Mouse (Mus musculus) mesoderm, embryonic 11.5 days (tissue): ENCODE results near the gene Cpa4.

Experiments used
- DNase-seq: peaks from one replicate; pipeline ENCODE4 v3.0.0-alpha.2; 2012; ENCODE audit warnings: low read depth, low spot score

The Cpa4 gene

DNA sequence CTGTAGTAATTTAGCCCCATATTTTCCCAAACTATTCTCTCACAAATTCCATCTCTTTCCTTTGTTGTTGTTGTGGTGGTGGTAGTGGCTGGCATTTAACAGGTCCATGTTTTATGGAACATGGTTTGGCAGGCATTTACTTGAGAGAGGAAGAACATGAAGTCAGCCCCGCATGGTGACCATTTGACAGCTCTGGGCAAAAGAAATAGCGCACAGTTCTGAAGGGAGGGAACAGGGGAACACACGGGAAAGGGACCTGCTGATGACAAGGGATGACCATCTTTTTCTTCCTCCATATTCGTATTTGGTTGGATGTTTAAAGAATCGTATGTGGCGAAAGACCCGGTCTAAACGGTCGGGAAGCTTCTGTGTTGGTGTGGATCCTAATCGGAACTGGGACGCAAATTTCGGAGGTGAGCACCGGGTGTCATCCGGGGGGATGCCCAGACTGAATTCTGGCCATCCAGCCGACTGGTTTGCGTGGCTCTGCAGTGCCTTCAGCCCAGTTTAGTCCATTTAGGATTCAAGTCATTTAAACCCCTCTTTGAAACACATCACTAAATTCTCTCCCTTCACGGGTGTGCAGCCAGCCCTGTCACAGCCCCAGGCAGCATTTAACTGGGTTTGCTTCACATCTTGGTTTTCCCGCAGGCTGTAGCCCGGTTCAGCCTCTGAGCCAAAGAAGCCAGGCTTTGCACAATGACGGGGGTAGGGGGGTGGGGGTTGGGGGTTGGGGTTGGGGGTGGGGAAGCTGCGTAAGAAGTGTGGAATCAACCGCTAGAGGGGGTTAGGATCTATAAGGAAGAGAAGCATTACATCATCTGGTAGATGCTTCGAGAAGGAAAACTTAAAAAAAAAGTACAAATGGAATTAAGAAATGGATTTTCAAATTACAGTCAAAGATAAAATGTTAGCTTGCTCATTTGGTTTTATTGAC is 16.3 kb upstream of the Cpa4 start:
- DNase-seq = peak; percentile 68

DNA sequence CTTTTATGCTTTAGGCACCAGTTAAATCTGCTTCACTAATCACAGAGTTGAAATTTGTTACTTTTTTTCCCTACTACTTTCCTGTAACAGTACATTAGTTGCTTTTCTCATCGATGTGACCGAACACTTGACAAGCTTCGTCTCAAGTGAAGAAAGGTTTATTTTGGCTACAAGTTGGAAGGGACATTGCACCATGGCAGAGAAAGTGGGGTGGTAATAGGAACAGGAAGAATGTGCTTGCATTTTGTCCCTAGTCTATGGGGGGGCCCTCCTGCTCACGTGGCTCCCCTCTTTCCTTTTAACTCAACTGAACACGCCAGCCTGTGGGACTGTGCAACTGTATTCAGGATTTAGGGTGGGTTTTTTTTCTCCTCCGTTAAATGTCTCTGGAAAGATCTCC is 15.5 kb upstream of the Cpa4 start:
- DNase-seq = no peak

DNA sequence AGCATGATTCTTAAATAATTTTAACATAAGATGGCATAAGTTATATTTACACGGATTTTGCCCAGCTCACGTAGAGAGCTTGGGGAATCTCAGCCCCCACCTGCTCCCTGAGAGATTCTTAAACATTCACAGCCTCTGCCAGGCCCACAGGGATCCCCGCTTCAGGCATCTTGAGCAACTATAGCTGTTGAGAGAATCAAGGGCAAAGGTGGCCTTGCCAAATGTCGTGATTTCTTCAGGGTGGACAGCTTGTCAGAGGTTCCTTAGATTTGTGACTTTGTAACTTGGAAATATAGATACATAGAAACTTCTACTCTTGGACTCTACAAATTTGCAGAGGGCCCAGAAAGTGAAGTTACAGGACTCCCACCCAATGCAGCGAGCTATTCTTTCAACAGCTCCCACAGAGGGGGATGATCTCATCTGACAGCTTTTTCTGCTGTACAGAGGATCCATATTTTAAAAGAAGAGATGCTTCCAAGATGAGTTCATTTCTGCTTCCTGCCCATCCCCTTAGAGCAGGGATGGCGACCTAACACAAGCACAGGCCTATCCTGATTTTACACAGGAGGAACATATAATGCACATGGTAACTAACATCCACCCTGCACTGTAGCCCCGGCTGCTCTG is 14.7 kb upstream of the Cpa4 start:
- DNase-seq = no peak

DNA sequence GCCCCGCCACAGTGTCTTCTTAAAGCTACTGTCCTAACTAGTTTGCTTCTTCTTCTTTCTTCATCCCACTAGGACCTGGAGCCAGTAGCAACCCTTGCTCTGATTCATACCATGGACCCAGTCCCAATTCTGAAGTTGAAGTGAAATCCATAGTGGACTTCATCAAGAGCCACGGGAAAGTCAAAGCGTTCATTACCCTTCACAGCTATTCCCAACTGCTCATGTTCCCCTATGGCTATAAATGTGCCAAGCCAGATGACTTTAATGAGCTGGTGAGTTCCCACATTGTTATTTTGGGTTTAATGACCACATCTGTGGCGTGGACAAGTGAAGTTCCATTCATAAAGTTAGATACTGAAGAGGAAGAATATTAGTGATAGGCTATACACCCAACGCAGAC is 14.1 kb upstream of the Cpa4 start:
- no peak for DNase-seq

DNA sequence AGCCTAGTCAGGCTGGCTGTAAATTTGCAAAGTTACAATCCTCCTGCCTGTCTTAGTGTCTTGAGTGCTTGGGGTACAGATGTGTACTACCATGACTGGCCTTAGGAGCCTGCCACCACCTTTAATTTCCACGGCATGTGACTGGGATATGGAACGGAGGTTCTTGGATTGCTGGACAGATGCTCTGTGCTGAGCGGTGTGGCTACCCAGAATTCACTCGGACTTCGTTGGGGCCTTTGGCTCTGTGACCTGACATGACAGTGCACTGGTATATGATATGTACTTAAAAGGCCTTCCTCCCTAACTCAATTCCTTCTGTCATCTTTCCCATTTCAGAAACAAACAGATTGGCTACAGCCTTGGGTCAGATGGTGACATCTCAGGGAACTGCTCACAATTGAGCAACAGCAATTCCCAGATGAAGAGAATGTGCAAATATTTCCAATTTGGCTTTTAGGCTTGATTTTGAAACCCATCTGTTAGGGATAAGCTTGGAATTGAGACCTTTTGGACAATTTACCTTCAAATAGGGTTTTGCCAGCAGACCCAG is 13.5 kb upstream of the Cpa4 start:
- DNase-seq = no peak

DNA sequence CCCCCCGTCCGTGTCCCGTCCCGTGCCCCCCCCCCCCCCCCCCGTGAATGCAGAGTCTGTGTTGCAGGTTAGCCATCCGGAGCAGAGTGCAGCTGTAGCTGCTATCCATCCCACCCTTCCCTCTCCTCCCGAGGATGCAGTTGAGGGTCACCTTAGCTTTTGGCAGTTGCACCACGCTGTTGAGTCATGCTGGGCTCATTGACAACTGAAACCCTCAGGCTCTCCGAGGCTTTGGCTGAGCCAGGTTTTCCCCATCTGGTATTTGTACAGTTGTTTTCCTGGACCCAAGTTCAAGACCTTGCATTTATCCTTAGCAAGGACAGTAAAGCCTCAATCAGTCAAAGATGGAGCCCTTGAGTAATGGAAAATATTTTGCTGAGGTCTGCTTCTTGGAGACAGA is 12.1 kb upstream of the Cpa4 start:
- no peak for DNase-seq

DNA sequence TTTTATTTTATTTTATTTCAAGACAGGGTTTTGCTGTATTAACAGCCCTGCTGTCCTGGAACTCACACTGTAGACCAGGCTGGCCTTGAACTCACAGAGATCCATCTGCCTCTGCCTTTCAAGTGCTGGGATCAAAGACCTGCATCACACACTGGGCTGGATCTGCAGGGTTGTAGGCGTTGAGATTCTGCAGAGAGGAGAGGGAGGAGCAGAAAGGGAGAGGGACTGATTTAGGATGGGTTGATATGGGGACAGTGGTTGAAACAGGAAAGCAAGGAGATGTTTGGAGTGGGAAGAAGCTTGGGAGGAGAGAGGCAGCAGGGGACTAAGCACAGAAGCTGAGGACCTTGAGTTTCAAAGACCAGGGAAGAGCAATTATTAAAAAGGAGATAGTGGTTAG is 8.4 kb upstream of the Cpa4 start:
- DNase-seq = no peak

DNA sequence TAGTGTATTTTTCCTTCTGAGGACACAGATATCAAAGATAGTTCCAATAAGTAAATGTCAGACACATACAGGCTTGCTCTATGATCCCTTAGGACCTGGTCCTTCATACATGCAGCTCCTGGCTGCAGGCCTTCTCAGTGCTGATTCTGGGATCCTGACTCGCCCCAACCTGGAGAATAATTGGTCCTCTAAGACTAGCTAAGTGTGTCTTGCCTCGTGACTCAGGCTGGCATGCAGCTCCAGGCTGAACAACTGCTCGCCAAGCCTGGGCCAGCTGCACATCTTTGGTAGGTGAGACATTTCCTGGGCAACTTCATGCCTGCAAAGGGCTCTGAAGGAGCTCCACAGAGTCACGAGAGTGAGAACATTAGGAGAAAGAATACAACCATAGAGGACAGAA is 6.0 kb upstream of the Cpa4 start:
- no peak for DNase-seq

DNA sequence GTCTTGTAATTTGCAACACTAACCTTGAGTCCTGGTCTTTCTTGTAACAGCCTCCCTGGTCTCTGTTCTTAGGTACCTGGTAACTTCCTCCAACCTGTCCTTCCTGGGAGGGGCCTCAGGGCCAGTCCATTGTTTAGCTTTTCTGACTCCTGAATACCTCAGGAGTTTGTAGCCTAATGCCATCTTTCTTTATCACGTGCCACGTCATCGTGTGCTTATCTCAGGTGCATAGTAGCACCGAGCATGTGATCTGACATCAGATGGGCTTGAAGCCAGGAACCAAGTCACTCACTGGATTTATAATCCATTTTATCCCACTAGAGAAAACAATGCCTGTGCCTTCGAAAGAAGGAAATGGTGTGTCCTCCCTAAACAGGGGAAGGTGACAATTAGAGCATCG is 4.6 kb upstream of the Cpa4 start:
- no peak for DNase-seq

DNA sequence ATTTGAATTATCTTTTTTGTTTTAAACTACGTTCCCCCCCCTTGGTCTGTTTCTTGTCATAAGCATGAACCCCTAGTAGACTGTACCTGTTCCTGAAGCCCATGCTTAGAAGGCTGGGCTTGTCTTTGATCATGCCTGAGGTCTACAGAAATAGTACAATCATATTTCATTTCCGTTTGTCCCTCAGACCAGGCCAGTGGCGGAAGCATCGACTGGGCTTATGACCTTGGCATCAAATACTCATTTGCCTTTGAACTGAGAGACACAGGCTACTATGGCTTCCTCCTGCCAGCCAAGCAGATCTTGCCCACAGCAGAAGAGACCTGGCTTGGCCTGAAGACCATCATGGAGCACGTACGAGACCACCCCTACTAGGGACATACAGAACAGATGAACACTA is 4.1 kb upstream of the Cpa4 start:
- DNase-seq = no peak

DNA sequence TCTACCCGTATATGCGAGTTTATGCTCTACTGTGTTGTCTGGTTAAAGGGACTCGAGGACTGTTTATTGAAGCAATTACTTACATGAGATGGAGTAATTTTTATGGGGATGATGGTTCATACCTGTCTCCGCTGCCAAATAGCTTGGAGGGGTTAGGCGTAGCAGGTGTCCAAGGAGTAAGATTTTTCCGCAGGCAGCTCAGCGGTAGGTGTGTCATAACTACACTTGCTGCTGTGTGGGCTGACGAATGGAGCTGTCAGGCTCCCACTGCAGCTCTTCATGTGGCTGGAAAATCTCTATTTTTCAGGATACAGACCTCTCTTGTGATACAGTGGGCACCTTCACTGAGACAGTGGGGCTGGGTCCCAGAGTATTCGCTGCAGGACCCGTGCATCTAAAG is 1.2 kb downstream of the Cpa4 start:
- no peak for DNase-seq

DNA sequence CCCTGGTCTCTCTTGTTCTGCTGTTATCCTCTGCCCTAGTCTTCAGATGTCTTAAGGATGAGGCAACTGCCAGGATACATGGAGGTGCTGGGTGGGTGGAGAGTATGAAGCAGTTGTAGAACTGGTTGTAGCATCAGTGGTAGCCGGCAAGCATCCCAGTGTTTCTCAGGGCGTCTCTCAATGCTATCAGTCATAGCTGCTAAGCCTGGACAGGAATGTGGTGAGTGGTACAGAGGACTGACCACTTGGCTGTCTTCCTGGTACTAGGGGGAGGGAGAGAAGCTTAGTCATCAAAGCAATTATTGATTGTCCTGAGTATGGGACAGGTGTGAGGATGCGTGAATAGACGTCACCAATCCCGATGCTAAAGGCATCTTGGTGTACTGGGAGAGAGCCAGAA is 1.8 kb downstream of the Cpa4 start:
- no peak for DNase-seq

DNA sequence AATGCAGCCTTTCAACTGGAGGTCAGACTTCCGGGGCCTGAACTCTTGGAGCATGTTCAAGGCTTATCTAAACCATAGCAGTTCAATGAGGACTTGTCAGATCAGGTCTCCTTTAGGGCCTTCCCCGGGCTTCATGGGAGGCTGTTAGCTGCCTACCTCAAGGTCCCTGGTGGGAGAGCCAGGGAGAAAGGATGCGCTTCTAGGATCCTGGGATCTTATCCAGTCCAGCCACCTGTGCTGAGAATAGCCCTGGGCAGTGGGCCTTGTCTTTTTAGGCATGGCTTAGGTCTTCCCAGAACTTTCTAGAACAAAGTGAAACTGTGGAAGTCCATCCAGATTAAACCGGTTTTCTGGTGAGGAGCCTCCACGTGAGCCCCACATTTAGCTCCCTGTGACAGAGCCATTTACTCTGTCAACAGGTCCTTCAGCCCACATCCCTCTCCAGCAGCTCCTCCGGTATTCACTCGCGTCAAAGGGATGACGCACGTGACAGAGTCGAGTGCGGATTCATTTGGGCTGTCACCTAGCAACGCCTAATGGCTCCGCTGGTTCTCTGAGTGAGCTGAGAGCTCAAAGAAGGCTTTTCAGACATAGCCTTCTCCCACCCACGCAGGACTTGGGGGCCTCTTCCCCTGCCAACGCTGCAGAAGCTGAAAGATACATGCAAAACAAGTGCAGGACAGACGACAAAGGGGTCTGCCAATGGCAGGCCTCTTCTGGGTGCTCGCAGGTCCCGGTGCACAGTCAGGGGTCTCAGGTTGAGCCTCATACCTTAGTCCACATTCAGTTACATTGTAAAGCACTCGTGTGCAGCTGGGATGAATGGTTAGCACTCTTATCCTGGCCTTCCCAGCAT is 4.5 kb downstream of the Cpa4 start:
- peak; percentile 78 for DNase-seq

DNA sequence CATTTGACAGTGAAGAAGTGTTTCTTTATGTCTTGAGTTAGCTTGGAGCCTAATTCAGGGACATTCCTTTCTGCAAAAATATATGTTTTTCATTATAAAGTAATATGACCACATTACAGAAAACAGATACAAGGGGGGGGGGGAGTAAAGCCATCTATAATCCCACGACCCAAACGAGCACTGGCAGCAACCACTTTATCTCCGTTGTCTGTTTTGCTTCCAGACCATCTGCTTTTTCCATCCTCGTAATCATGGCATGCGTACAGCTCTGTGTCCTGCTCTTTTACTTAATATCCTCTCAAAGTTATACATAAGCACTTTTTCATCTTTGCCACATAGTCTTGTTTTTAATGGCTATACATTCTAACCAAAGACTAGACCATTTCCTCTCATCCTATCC is 5.2 kb downstream of the Cpa4 start:
- no peak for DNase-seq

DNA sequence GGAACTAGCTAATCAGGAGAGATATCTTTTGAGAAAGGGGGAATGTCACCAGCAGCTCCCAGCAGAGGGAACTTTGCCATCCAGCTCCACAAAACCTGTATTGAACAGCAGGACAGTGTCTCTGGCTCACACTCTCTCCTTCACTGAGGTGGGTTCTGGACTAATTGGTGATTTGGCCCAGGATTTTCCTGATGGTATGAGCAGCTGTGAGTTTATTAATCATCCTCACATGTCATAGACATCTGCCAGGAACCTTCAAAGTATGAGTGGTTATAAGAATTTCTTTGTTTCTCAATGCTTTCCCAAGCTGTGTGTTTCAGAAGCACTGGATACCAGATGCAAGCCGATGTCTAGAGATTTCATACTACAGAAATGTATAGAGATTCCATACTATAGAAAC is 6.8 kb downstream of the Cpa4 start:
- no peak for DNase-seq

DNA sequence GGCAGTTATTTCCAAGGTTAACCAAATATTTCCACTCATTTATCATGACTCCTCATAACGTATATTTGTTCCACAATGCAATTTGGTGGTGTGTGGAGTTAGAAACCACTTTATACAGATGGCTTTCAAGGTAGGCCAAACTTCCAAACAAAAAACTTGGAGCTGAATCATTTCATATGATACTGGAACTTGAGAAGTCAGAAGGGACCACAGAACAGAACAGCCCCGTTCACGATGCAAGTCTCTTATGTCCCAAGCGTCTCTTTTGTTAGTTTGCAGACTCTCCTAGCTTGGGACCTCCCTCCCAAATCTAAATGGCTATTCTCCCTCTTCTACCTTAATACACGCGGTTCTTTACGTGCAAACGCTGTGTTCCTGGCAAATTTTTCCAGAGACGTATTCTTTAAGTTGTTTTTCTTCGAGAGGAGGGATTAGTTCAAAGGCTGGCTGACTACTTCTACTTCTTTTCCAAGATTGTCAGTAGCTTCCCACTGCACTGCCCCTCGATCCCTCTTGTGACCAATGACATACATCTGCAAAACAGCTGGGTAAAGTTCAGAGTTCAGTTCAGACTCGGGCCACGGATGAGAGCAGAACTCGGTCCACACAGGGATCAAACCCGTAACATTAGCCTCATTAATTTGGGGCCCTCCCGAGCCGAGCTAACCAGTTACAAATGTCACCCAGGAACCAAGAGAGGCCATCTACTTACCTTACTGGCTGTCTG is 8.5 kb downstream of the Cpa4 start:
- no peak for DNase-seq

DNA sequence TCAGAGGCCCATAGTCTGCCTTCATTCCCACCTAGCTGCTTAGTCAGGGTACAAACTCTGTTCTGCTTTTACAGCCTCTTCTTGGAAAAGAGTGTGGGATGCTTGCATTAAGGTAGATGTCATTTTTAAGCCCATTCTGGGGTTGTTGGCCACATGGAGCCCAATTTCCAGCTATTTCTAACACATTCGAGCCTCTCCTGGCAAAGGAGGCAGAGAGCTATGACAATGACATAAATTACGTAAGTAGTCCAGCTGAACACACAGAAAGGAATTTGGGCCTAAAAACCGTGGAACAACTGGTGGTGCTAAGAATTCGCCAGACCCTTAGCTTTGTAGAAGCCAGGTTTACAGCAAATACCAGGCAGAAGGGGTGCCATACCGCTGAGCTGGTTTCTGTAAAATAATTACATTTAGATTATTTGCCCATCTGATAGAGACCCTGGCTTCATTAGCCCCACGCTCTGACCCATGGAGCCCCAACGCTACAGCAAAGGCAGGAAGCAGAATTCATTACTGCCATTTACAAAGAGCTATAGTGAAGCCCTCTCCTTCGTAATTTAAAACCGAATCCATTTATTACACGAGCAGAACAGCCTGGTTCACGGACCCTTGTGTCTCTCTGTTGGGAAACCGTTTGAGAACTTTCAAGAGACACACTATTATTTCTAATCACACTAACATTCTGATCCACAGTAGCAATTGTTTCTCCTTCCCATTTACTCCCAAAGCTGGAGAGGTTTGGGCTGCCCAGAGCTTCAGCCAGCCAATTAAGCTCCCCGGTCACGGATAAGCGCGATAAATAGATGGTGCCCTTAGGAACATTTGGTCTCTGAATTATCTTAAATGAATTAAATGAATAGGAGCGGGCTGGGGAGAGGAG is 12.0 kb downstream of the Cpa4 start:
- no peak for DNase-seq

DNA sequence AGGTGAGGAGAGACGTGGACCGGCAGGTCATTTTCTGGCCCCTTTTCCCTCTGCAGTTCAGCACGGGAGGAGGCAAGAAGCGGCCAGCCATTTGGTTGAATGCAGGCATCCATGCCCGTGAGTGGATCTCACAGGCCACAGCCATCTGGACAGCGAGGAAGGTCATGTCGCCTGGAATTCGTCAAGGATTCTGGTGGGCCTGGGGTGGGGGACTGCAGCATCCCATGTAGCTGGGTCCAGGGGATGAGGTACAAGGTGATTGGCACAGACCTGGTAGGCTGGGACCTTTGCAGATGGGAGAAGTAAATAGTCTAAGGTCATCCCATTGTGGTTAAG is 12.6 kb downstream of the Cpa4 start:
- no peak for DNase-seq

DNA sequence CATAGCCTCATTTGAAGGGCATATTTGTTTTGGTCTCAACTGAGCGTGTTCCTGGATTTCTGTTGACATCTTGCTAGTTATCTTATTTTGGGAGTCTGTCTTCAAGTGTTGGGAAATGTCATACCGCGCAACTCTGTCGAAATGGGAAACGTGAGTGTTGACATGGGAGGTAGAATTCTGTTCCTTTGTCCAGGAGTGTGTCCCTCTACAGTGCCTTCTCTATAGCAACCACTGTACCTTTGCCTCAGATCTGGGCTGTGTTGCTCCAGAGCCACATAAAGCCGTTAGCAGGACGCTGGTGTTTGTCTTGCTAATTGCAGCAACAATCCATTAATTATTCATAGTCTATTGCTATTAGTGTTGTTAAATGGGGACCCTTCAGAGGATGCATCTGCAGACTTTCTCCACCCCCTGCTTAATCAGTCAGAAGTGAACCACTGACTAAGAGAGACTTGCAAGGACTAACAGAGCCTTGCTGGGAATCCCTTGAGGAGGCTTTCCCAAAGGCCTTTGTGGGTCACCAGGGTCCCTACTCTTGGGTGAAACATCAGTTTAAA is 18.8 kb downstream of the Cpa4 start:
- no peak for DNase-seq

DNA sequence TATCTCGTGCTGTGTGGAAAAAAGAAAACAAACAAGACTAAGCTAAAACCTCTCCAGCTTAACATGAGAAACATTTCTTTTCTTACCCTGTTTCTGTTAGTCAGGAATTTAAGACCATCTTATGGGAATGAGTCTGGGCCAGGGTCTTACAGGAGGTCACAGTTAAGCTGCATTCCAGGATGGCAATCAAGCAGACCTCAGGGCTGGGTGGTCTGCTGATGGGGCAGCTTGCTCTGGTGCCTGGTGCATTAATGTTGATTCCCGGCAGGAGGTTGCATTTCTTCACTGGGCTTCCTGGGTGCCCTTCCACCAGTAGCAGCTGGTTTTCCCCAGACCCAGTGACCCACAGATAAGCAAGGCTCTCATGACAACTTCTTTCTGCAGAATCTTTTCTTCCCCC is 21.6 kb downstream of the Cpa4 start:
- peak; percentile 69 for DNase-seq
